15 mouse cellular contexts compared by ENCODE assay signal in the genomic region with DNA sequence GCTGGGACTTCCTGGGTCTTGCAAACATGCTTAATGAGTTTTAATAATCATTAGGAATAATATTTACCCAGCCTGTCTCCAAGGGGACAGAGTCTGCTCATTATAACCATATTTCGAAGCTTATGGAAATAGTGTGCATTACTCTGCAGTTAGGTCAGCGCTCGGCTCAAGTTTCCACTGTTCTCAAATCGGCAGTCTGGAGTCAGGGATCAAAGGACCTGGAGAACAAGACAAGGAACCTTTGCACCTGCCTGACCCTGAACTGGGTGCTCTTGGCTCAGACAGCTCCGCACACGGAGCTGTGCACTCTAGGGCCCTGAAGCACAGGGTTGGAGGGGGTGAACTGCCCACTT. TPM values are rescaled to one million over a fixed set of nuclear protein-coding genes. Genes with fewer than 3 reads are reported as not detected.
DNase-seq lines count a peak whose midpoint lies in the region; ATAC-seq lines count a peak whose summit lies in the region.
"Had no signal": no experiment of that assay in that cellular context is flagged by ENCODE, and none has a peak within 500 bp of the region (broad histone marks: within the 10 kb centered on the region; RNA-seq: fewer than 3 reads in every experiment).

No protein-coding gene starts in this region.

- H3K9me3 ChIP-seq in heart, embryonic 16.5 days (replicated peaks; ENCODE audit: control insufficient read depth, low read length) = no peaks in the 10 kb centered on the region
- no peaks in the 10 kb centered on the region for H3K9me3 ChIP-seq in intestine, embryonic 16.5 days (ENCODE audit: control insufficient read depth, low read length)
- H3K9me3 ChIP-seq in limb, embryonic 12.5 days = no peaks in the 10 kb centered on the region
- H3K9me3 ChIP-seq: midbrain, embryonic 13.5 days; neural tube, embryonic 12.5 days had no signal

- H3K4me1 ChIP-seq in heart, embryonic 16.5 days (ENCODE audit: control insufficient read depth, insufficient read depth, low read length) = peaks cover 48% of the 10 kb centered on the region
- peaks cover 31% of the 10 kb centered on the region for H3K4me1 ChIP-seq in intestine, embryonic 16.5 days (ENCODE audit: control insufficient read depth, insufficient read depth, low read length)
- H3K4me1 ChIP-seq in limb, embryonic 12.5 days (replicated peaks) = peaks cover 40% of the 10 kb centered on the region

- no peak for DNase-seq in heart, postnatal 14 days
- DNase-seq in NIH3T3 (ENCODE audit: low read depth) = peak; percentile 31
- no peak for DNase-seq in urinary bladder, adult 2 months (ENCODE audit: low spot score)
- DNase-seq in adrenal gland, adult 18-20 months (ENCODE audit: low spot score in 2 of 2) = no peak
- DNase-seq: cerebellum, adult 11-12 months; heart, adult 18-20 months; right cerebral cortex, postnatal 25 days had no signal

- H3K4me3 ChIP-seq in heart, embryonic 16.5 days (ENCODE audit: low read length) = no peak overlapping the region
- H3K4me3 ChIP-seq in intestine, embryonic 16.5 days (ENCODE audit: low read length) = no peak overlapping the region
- H3K4me3 ChIP-seq in limb, embryonic 12.5 days (replicated peaks) = no peak overlapping the region
- H3K4me3 ChIP-seq: midbrain, embryonic 13.5 days; neural tube, embryonic 12.5 days had no signal

- no peak overlapping the region for H3K4me2 ChIP-seq in heart, embryonic 16.5 days (ENCODE audit: low read depth, low read length)
- no peak overlapping the region for H3K4me2 ChIP-seq in intestine, embryonic 16.5 days (ENCODE audit: low read depth, low read length)
- H3K4me2 ChIP-seq in limb, embryonic 12.5 days = no peak overlapping the region
- H3K4me2 ChIP-seq: midbrain, embryonic 13.5 days; neural tube, embryonic 12.5 days had no signal

- H3K9ac ChIP-seq in heart, embryonic 16.5 days (ENCODE audit: low read length) = no peak overlapping the region
- no peak overlapping the region for H3K9ac ChIP-seq in intestine, embryonic 16.5 days (ENCODE audit: low read depth, low read length)
- no peak overlapping the region for H3K9ac ChIP-seq in limb, embryonic 12.5 days (replicated peaks)
- H3K9ac ChIP-seq: midbrain, embryonic 13.5 days; neural tube, embryonic 12.5 days had no signal

- intact Hi-C loops in heart, postnatal 14 days (cut with DNase I) = no loop called here

- no peaks in the 10 kb centered on the region for H3K27me3 ChIP-seq in heart, embryonic 16.5 days (ENCODE audit: control insufficient read depth, insufficient read depth, low read length)
- no peaks in the 10 kb centered on the region for H3K27me3 ChIP-seq in intestine, embryonic 16.5 days (replicated peaks; ENCODE audit: control insufficient read depth, insufficient read depth, low read length)
- no peaks in the 10 kb centered on the region for H3K27me3 ChIP-seq in limb, embryonic 12.5 days
- H3K27me3 ChIP-seq: midbrain, embryonic 13.5 days; neural tube, embryonic 12.5 days had no signal

- 55% methylated on average over 6 of the region's 6 CpGs for WGBS in heart, embryonic 16.5 days
- WGBS in intestine, embryonic 16.5 days = 54% methylated on average over 6 of the region's 6 CpGs
- WGBS in limb, embryonic 12.5 days = 72% methylated on average over 6 of the region's 6 CpGs

- 0 out of 2 replicates have a peak, but pooled peaks cover 2% of the 10 kb centered on the region for H3K36me3 ChIP-seq in heart, embryonic 16.5 days (ENCODE audit: control insufficient read depth, insufficient read depth)
- peaks cover 17% of the 10 kb centered on the region; the same call in 1 of the 2 replicates for H3K36me3 ChIP-seq in intestine, embryonic 16.5 days (ENCODE audit: control insufficient read depth, insufficient read depth, low read length)
- peaks cover 71% of the 10 kb centered on the region for H3K36me3 ChIP-seq in limb, embryonic 12.5 days
- H3K36me3 ChIP-seq: midbrain, embryonic 13.5 days; neural tube, embryonic 12.5 days had no signal

- ATAC-seq in heart, embryonic 16.5 days (replicated peaks; ENCODE audit: extremely low read depth, insufficient read depth, low FRiP score) = no peak
- ATAC-seq in intestine, embryonic 16.5 days = peak; percentile 45
- ATAC-seq in limb, embryonic 12.5 days (ENCODE audit: insufficient number of reproducible peaks, insufficient read depth, low FRiP score, low TSS enrichment, low read depth) = no peak
- no peak for ATAC-seq in CD4-positive, CD25-positive, alpha-beta regulatory T cell, adult 4 months

- H3K27ac ChIP-seq in heart, embryonic 16.5 days (ENCODE audit: low read length) = peak overlapping the region; percentile 49; the same call in 1 of the 2 replicates
- peak overlapping the region; percentile 63 for H3K27ac ChIP-seq in intestine, embryonic 16.5 days (ENCODE audit: low read length)
- H3K27ac ChIP-seq in limb, embryonic 12.5 days = peak overlapping the region; percentile 64
- H3K27ac ChIP-seq: hindbrain, postnatal 0 days; midbrain, embryonic 13.5 days; neural tube, embryonic 12.5 days had no signal

RNA-seq across cellular contexts. Expression of gene Col27a1, which starts 13.1 kb away (rescaled TPM):
- 3.0 and 4.5 TPM in 2 replicates for polyA plus RNA-seq in heart, embryonic 16.5 days (2015; fragmentation: Nextera tagmentation; extraction: Ambion mirVana)
- total RNA-seq in heart, postnatal 14 days (2021) = 1 to 10 TPM; 2.4 to 3.4 TPM
- 8.1 and 9.6 TPM in 2 replicates for polyA plus RNA-seq in intestine, embryonic 16.5 days (2015; fragmentation: Nextera tagmentation; extraction: Ambion mirVana)
- 20.5 and 22.6 TPM in 2 replicates for polyA plus RNA-seq in limb, embryonic 12.5 days (2016; fragmentation: Nextera tagmentation; extraction: Ambion mirVana)
- 12.3 and 13.3 TPM in 2 replicates for polyA plus RNA-seq in urinary bladder, adult 2 months (2012; rRNA removed)
- under 1 TPM; 0.33 to 0.75 TPM for polyA plus RNA-seq in CD4-positive, CD25-positive, alpha-beta regulatory T cell, adult 4 months (2017; shearing (Covaris generic))
- 10 to 100 TPM; 10.6 to 15.1 TPM for total RNA-seq in adrenal gland, adult 18-20 months (2021)

RNA-seq across cellular contexts. Expression of gene Kif12, which starts 54.9 kb away (rescaled TPM):
- polyA plus RNA-seq in heart, embryonic 16.5 days (2015; fragmentation: Nextera tagmentation; extraction: Ambion mirVana) = 0.11 and 0.44 TPM in 2 replicates
- not detected for total RNA-seq in heart, postnatal 14 days (2021)
- polyA plus RNA-seq in intestine, embryonic 16.5 days (2015; fragmentation: Nextera tagmentation; extraction: Ambion mirVana) = 98.5 and 102 TPM in 2 replicates
- polyA plus RNA-seq in limb, embryonic 12.5 days (2016; fragmentation: Nextera tagmentation; extraction: Ambion mirVana) = 0.14 TPM in 1 of 2 replicates, not detected in the other
- polyA plus RNA-seq in urinary bladder, adult 2 months (2012; rRNA removed) = not detected in 2 replicates
- polyA plus RNA-seq in CD4-positive, CD25-positive, alpha-beta regulatory T cell, adult 4 months (2017; shearing (Covaris generic)) = not detected
- total RNA-seq in adrenal gland, adult 18-20 months (2021) = under 1 TPM in 1 of 2 experiments, not detected in 1; 0.17 TPM
- total RNA-seq: heart, adult 18-20 months; left cerebral cortex, adult 18-20 months had no signal
- polyA plus RNA-seq: midbrain, embryonic 13.5 days; neural tube, embryonic 12.5 days had no signal

Comparison
In these comparisons a context has a peak if more than half of its experiments do, and no peak if none do; other contexts are left out.
1. RNA of gene Kif12, which starts 54.9 kb away (polyA plus RNA-seq): 98.5 to 102 TPM in intestine, embryonic 16.5 days; 0.14 TPM in limb, embryonic 12.5 days, 0.11 to 0.44 TPM in heart, embryonic 16.5 days, not detected in urinary bladder, adult 2 months and not detected in CD4-positive, CD25-positive, alpha-beta regulatory T cell, adult 4 months; every median in the first group is over 10 times any median in the second.
2. Peak in every context shown above with its lines, with median percentiles within 50 percentile points of each other: H3K27ac ChIP-seq.